ENCODE assay signal across 20 mouse cellular contexts in the genomic region with DNA sequence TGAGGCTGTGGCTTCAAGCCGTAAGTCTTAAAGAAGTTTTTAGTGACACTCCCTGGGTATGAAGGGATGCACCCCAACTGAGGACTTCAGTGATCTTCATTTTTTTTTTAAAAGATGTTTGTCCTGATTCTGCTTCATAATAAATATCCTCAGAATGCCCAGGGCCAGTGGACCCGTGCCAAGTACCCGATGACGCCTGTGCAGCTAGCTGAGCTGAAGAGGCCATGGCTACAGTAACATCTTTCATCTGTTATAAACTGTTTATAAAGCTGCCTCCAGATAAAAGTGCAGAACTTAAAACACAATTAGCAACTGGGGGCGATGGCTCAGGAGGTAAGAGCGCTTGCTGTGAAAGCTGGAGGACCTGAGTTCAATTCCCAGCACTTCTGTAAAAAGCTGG. TPM values are rescaled to one million over a fixed set of nuclear protein-coding genes. Genes with fewer than 3 reads are reported as not detected.
DNase-seq lines count a peak whose midpoint lies in the region; ATAC-seq and TF ChIP-seq lines count a peak whose summit lies in the region.
"Had no signal": no experiment of that assay in that cellular context is flagged by ENCODE, and none has a peak within 500 bp of the region (broad histone marks: within the 10 kb centered on the region; RNA-seq: fewer than 3 reads in every experiment).

No protein-coding gene starts in this region.

- TF ChIP-seq CTCF in lung, embryonic 14.5 days (IDR thresholded peaks at IDR 0.05; ENCODE audit: low read depth), result no peak

- H3K4me2 ChIP-seq in limb, embryonic 11.5 days (ENCODE audit: low read depth, severe bottlenecking), result no peak overlapping the region
- H3K4me2 ChIP-seq in lung, embryonic 14.5 days, result no peak overlapping the region
- no peak overlapping the region for H3K4me2 ChIP-seq in hindbrain, embryonic 14.5 days (replicated peaks)
- H3K4me2 ChIP-seq: heart, embryonic 15.5 days; liver, embryonic 11.5 days; lung, embryonic 15.5 days; midbrain, embryonic 15.5 days; neural tube, embryonic 15.5 days had no signal

- peaks cover 3% of the 10 kb centered on the region; the same call in 1 of the 2 replicates for H3K4me1 ChIP-seq in limb, embryonic 11.5 days (ENCODE audit: control insufficient read depth, insufficient read depth, low read length)
- H3K4me1 ChIP-seq in limb, embryonic 10.5 days, result peaks cover 9% of the 10 kb centered on the region
- no peaks in the 10 kb centered on the region for H3K4me1 ChIP-seq in lung, embryonic 14.5 days (ENCODE audit: insufficient read depth)
- H3K4me1 ChIP-seq in hindbrain, embryonic 14.5 days (replicated peaks; ENCODE audit: control insufficient read depth, insufficient read depth, low read length), result no peaks in the 10 kb centered on the region
- H3K4me1 ChIP-seq: heart, embryonic 15.5 days; midbrain, embryonic 15.5 days; neural tube, embryonic 15.5 days had no signal

- DNase-seq in cerebellum, postnatal 10 days, result peak; percentile 44 to 56
- DNase-seq in limb, embryonic 11.5 days (ENCODE audit: low spot score), result peak; percentile 17
- no peak for DNase-seq in limb, embryonic 10.5 days (ENCODE audit: low spot score)
- DNase-seq in lung, embryonic 14.5 days, result peak; percentile 84
- DNase-seq in thymus, postnatal 25 days, result no peak
- DNase-seq in hindbrain, embryonic 14.5 days (ENCODE audit: low spot score), result no peak
- DNase-seq: cerebellum, adult 18-20 months; gastrocnemius, postnatal 10 days; kidney, adult 18-20 months; kidney, postnatal 14 days had no signal

- H3K27ac ChIP-seq in limb, embryonic 11.5 days (replicated peaks; ENCODE audit: low read depth, low read length), result no peak overlapping the region
- H3K27ac ChIP-seq in limb, embryonic 10.5 days, result no peak overlapping the region
- H3K27ac ChIP-seq in lung, embryonic 14.5 days (ENCODE audit: low read depth), result no peak overlapping the region
- H3K27ac ChIP-seq in hindbrain, embryonic 14.5 days, result no peak overlapping the region
- H3K27ac ChIP-seq: forebrain, embryonic 10.5 days; heart, embryonic 15.5 days; lung, embryonic 15.5 days; midbrain, embryonic 15.5 days; neural tube, embryonic 15.5 days had no signal

- no peaks in the 10 kb centered on the region for H3K36me3 ChIP-seq in limb, embryonic 11.5 days (ENCODE audit: control insufficient read depth, insufficient read depth, low read length)
- H3K36me3 ChIP-seq in limb, embryonic 10.5 days, result no peaks in the 10 kb centered on the region
- H3K36me3 ChIP-seq in lung, embryonic 14.5 days (ENCODE audit: insufficient read depth), result no peaks in the 10 kb centered on the region
- no peaks in the 10 kb centered on the region for H3K36me3 ChIP-seq in hindbrain, embryonic 14.5 days (replicated peaks; ENCODE audit: control insufficient read depth, insufficient read depth)
- H3K36me3 ChIP-seq: heart, embryonic 15.5 days; lung, embryonic 15.5 days; midbrain, embryonic 15.5 days; neural tube, embryonic 15.5 days had no signal

- H3K4me3 ChIP-seq in limb, embryonic 11.5 days (ENCODE audit: low read depth, low read length), result no peak overlapping the region
- H3K4me3 ChIP-seq in limb, embryonic 10.5 days, result no peak overlapping the region
- H3K4me3 ChIP-seq in lung, embryonic 14.5 days (ENCODE audit: low read depth, low read length), result no peak overlapping the region
- no peak overlapping the region for H3K4me3 ChIP-seq in hindbrain, embryonic 14.5 days (replicated peaks; ENCODE audit: low read length)
- H3K4me3 ChIP-seq: forebrain, embryonic 10.5 days; heart, embryonic 15.5 days; lung, embryonic 15.5 days; midbrain, embryonic 15.5 days; myocyte; neural tube, embryonic 15.5 days had no signal

- H3K9me3 ChIP-seq in limb, embryonic 11.5 days (ENCODE audit: control insufficient read depth, low read length), result no peaks in the 10 kb centered on the region
- no peaks in the 10 kb centered on the region for H3K9me3 ChIP-seq in limb, embryonic 10.5 days (replicated peaks)
- no peaks in the 10 kb centered on the region for H3K9me3 ChIP-seq in lung, embryonic 14.5 days (ENCODE audit: low read depth, low read length)
- no peaks in the 10 kb centered on the region for H3K9me3 ChIP-seq in hindbrain, embryonic 14.5 days (ENCODE audit: control insufficient read depth, low read length)
- H3K9me3 ChIP-seq: forebrain, embryonic 10.5 days; heart, embryonic 15.5 days; lung, embryonic 15.5 days; midbrain, embryonic 15.5 days; neural tube, embryonic 15.5 days had no signal

- ATAC-seq in cerebellum, adult (ENCODE audit: insufficient number of reproducible peaks, low FRiP score, low TSS enrichment), result no peak
- no peak for ATAC-seq in limb, embryonic 11.5 days (ENCODE audit: insufficient number of reproducible peaks, low FRiP score, low TSS enrichment, low read depth)
- ATAC-seq in lung, embryonic 14.5 days (ENCODE audit: insufficient read depth), result peak; percentile 63; the same call in 1 of the 2 replicates
- ATAC-seq in hindbrain, embryonic 14.5 days (ENCODE audit: low FRiP score), result no peak
- ATAC-seq: CD4-positive, CD25-positive, alpha-beta regulatory T cell, adult 4 months; midbrain, embryonic 15.5 days; Patski had no signal

- no peaks in the 10 kb centered on the region for H3K27me3 ChIP-seq in limb, embryonic 11.5 days (ENCODE audit: control insufficient read depth, insufficient read depth, low read length)
- H3K27me3 ChIP-seq in limb, embryonic 10.5 days (ENCODE audit: low read depth, poor library complexity, severe bottlenecking), result no peaks in the 10 kb centered on the region
- H3K27me3 ChIP-seq in lung, embryonic 14.5 days (ENCODE audit: insufficient read depth, low read length), result no peaks in the 10 kb centered on the region
- no peaks in the 10 kb centered on the region for H3K27me3 ChIP-seq in hindbrain, embryonic 14.5 days (ENCODE audit: control insufficient read depth, insufficient read depth, low read length)
- H3K27me3 ChIP-seq: heart, embryonic 15.5 days; lung, embryonic 15.5 days; midbrain, embryonic 15.5 days; neural tube, embryonic 15.5 days; Patski had no signal

- no peak overlapping the region for H3K9ac ChIP-seq in limb, embryonic 11.5 days (ENCODE audit: low read length)
- no peak overlapping the region for H3K9ac ChIP-seq in lung, embryonic 14.5 days
- H3K9ac ChIP-seq in hindbrain, embryonic 14.5 days, result no peak overlapping the region
- H3K9ac ChIP-seq: heart, embryonic 15.5 days; lung, embryonic 15.5 days; midbrain, embryonic 15.5 days; neural tube, embryonic 15.5 days had no signal

- WGBS in limb, embryonic 11.5 days, result 77% methylated on average over 6 of the region's 6 CpGs
- 80% methylated on average over 6 of the region's 6 CpGs for WGBS in limb, embryonic 10.5 days
- WGBS in lung, embryonic 14.5 days, result 32% methylated on average over 6 of the region's 6 CpGs
- 79% methylated on average over 6 of the region's 6 CpGs for WGBS in hindbrain, embryonic 14.5 days

RNA-seq across cellular contexts. Expression of a gene that starts 20.4 kb away (rescaled TPM):
- 26.3 and 29.2 TPM in 2 replicates for polyA plus RNA-seq in limb, embryonic 11.5 days (2014; fragmentation: Nextera tagmentation; extraction: Ambion mirVana)
- polyA plus RNA-seq in limb, embryonic 10.5 days (2016; fragmentation: Nextera tagmentation; extraction: Ambion mirVana), result 19.4 and 23.5 TPM in 2 replicates
- 23.1 and 24.6 TPM in 2 replicates for polyA plus RNA-seq in lung, embryonic 14.5 days (2014; fragmentation: Nextera tagmentation; extraction: Ambion mirVana)
- polyA plus RNA-seq in hindbrain, embryonic 14.5 days (2014; fragmentation: Nextera tagmentation; extraction: Ambion mirVana), result 27.7 and 27.9 TPM in 2 replicates
- polyA plus RNA-seq: CD4-positive, CD25-positive, alpha-beta regulatory T cell, adult 4 months had no signal

Comparison
In these comparisons a context has a peak if more than half of its experiments do, and no peak if none do; other contexts are left out.
1. DNase-seq: peak in cerebellum, postnatal 10 days (2 of 2), limb, embryonic 11.5 days (single experiment) and lung, embryonic 14.5 days (single experiment); none in limb, embryonic 10.5 days (single experiment), thymus, postnatal 25 days (single experiment) and hindbrain, embryonic 14.5 days (single experiment).